Mouse (Mus musculus) layer of hippocampus, adult 6 months (tissue): Measurements from ENCODE around the gene Cdv3. TPM values are rescaled to one million over a fixed set of nuclear protein-coding genes. Genes with fewer than 3 reads are reported as not detected.

Source experiments
- long read RNA-seq, 2 experiments: library from polyadenylated mRNA; unstranded; transcript quantifications; one replicate each; pipeline ENCODE4 v2.0.0; 2019 to 2020
- polyA plus RNA-seq: library from polyadenylated mRNA; unstranded; fragments of <200 nt; fragmentation: Nextera tagmentation; gene quantifications from 2 replicates; pipeline ENCODE4 v1.2.3, GENCODE M21; 2021

Cdv3 gene
- polyA plus RNA-seq = 16.7 and 28.9 TPM in 2 replicates
- long read RNA-seq, experiment 1, partial matches to known transcripts = 13 of 15 reads
- long read RNA-seq, experiment 1, other reads (novel, unspliced or antisense) = 1 of 15 reads
- long read RNA-seq, experiment 2, partial matches to known transcripts = 0 of 4 reads
- long read RNA-seq, experiment 2, other reads (novel, unspliced or antisense) = 4 of 4 reads

GRCm38 (mm10) chr9:103365290-103366247 is at the start of gene Cdv3:
Cdv3 (minus strand) TSS chr9:103365840.

GRCm38 (mm10) chr9:103304927-103305326 is 60.7 kb downstream of the Cdv3 start, which contains the start of the genes 1300017J02Rik and Topbp1:
1300017J02Rik (minus strand) TSS chr9:103305082.
Topbp1 (plus strand) TSS chr9:103305215.

Other genes starting within 250 kb of the Cdv3 start
- gene Srprb, start 163.7 kb downstream of the Cdv3 start, polyA plus RNA-seq = 28.8 and 30.0 TPM in 2 replicates
- 0.60 and 1.3 TPM in 2 replicates for gene Gm20425, start 135.5 kb downstream of the Cdv3 start, polyA plus RNA-seq
- 797 and 951 TPM in 2 replicates for gene Trf, start 135.4 kb downstream of the Cdv3 start, polyA plus RNA-seq
- 0.46 TPM in 1 of 2 replicates, not detected in the other for gene 1300017J02Rik, start 60.8 kb downstream of the Cdv3 start, polyA plus RNA-seq
- gene Topbp1, start 60.6 kb downstream of the Cdv3 start, polyA plus RNA-seq = 1.7 and 1.8 TPM in 2 replicates
- gene Bfsp2, start 114.6 kb upstream of the Cdv3 start, polyA plus RNA-seq = 6.7 TPM in 2 replicates